Mouse (Mus musculus) kidney, adult 2 months (tissue): ENCODE data around the gene Mcts2. TPM values are rescaled to one million over a fixed set of nuclear protein-coding genes. Genes with fewer than 3 reads are reported as not detected.
A peak's percentile ranks its signal among the peaks of the same experiment; 100 is the strongest.

Experiments used
- DNase-seq: peaks from one replicate; pipeline ENCODE4 v3.0.0; 2021
- H3K27ac ChIP-seq: fragments of 200-500 bp; 2 replicates; pipeline ENCODE4 v1.5.1; 2012; ENCODE audit warnings: low read depth, low read length, control low read depth, inconsistent platforms; ENCODE audit not compliant: insufficient read depth
- H3K27me3 ChIP-seq: fragments of 200-500 bp; replicated peaks from 2 replicates; pipeline ENCODE4 v1.6.1; 2012; ENCODE audit warnings: mild to moderate bottlenecking, moderate library complexity, low read length, inconsistent platforms; ENCODE audit not compliant: control insufficient read depth, insufficient read depth
- H3K36me3 ChIP-seq: fragments of 200-500 bp; 2 replicates; pipeline ENCODE4 v1.6.1; 2012; ENCODE audit warnings: mild to moderate bottlenecking, moderate library complexity, low read length, inconsistent platforms; ENCODE audit not compliant: control insufficient read depth, insufficient read depth
- H3K4me1 ChIP-seq: fragments of 200-500 bp; 2 replicates; pipeline ENCODE4 v1.6.1; 2011; ENCODE audit warnings: low read length; ENCODE audit not compliant: control insufficient read depth, insufficient read depth
- H3K4me3 ChIP-seq: fragments of 200-500 bp; 2 replicates; pipeline ENCODE4 v1.5.1; 2011; ENCODE audit warnings: mild to moderate bottlenecking, low read depth, low read length, control low read depth; ENCODE audit not compliant: insufficient read depth
- CTCF ChIP-seq: fragments of 200-500 bp; conservative IDR thresholded peaks from 2 replicates; pipeline ENCODE4 v1.5.1; 2011; ENCODE audit warnings: low read depth, mild to moderate bottlenecking, control low read depth, low read length, moderate library complexity, mixed read lengths; ENCODE audit not compliant: insufficient read depth, insufficient read length
- POLR2A ChIP-seq: fragments of 200-500 bp; IDR thresholded peaks from one replicate; pipeline ENCODE4 v1.6.1; 2011; ENCODE audit warnings: low read depth, low read length, control low read depth
- WGBS: fragments of 180-500 bp; shearing (Covaris S2); methylation state at CpG from one replicate; pipeline ENCODE4 v1.1.7; 2018; 5-methylcytosine and 5-hydroxymethylcytosine counted together
- polyA plus RNA-seq: library from polyadenylated mRNA; depleted of rRNA; stranded (reverse); fragments of >200 nt; gene quantifications from 2 replicates; pipeline ENCODE4 v1.2.3, GENCODE M21; 2012

The Mcts2 gene
- polyA plus RNA-seq, 1 experiment, result 10.1 TPM

DNA sequence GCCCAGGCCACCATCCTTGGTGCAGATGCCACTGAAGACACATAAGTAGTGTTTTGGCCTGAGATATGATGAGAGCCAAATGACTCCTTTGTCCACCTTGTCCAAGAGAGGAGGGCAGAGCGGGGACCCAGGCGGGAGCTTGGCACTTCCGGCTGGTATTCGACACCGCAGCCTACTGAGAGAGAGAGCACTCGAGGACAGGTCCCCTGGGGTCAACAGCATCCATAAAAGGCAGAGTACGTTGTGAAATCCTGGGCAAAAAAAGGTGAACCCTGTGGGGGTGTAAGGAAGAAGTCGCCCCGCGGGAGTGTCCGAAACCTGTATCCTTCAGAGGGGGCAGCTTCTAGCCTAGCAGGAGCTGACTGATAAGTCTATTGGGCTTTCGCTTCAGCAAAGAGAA is 14.7 kb upstream of the Mcts2 start:
- no peak overlapping the region for H3K27ac ChIP-seq
- WGBS, result 59% methylated on average over 12 of the region's 12 CpGs
- peaks cover 20% of the 10 kb centered on the region for H3K4me1 ChIP-seq
- no peaks in the 10 kb centered on the region for H3K36me3 ChIP-seq
- TF ChIP-seq CTCF (no peak), POLR2A (no peak)
- H3K4me3 ChIP-seq, result no peak overlapping the region
- DNase-seq, result no peak
- H3K27me3 ChIP-seq, result no peaks in the 10 kb centered on the region

DNA sequence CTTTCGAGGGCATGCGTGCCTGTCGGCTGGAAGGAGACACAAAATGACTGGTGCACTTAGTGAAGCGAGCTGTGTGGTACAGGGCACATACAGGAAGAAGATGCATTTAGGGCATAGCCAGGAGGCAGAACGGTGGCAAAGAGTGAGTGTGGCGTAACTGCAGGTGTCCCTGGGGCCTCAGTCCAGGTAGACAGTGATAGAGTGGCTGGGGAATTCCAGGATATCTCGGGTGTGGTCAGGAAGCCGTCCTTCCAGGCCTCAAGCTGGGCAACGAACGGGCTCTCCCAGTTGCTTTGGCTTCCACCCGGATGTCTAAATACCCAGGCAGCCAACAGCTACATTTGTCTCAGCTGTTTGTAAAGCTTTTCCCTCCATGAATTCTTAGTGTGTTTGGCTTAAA is 12.7 kb upstream of the Mcts2 start:
- no peaks in the 10 kb centered on the region for H3K36me3 ChIP-seq
- H3K4me3 ChIP-seq, result no peak overlapping the region
- no peak for DNase-seq
- H3K4me1 ChIP-seq, result peaks cover 28% of the 10 kb centered on the region
- 62% methylated on average over 11 of the region's 11 CpGs for WGBS
- H3K27ac ChIP-seq, result no peak overlapping the region
- TF ChIP-seq CTCF, result no peak
- TF ChIP-seq POLR2A, result no peak
- H3K27me3 ChIP-seq, result no peaks in the 10 kb centered on the region

DNA sequence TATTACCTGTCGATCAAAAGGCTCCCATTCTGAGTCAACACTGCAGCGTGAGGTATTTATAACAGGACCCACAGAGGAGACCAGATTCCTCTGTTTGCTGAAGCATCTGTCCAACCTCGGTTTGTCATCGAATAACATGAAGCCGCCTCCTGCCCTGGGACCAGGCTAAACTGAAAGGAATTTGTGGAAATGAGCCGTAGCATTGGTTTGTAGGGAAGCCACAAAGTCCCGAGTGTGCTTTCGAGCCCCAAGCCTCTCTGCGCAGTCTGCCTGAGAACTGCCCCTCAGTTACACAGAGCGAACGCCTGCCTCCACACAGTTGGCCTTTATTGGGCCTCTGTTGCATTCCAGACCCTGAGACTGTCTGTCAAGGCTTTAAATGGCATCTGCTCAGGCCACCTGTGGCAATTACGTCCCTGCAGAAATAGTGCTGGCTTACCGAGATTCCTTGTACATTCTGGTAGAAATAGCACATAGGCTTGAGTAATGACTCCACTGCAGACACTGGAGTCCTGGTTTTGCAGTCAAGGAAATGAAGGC is 11.5 kb upstream of the Mcts2 start:
- no peaks in the 10 kb centered on the region for H3K27me3 ChIP-seq
- no peak for TF ChIP-seq CTCF
- no peak for TF ChIP-seq POLR2A
- H3K27ac ChIP-seq, result no peak overlapping the region
- no peak overlapping the region for H3K4me3 ChIP-seq
- DNase-seq, result no peak
- H3K4me1 ChIP-seq, result peaks cover 30% of the 10 kb centered on the region
- WGBS, result 72% methylated on average over 13 of the region's 13 CpGs
- no peaks in the 10 kb centered on the region for H3K36me3 ChIP-seq

DNA sequence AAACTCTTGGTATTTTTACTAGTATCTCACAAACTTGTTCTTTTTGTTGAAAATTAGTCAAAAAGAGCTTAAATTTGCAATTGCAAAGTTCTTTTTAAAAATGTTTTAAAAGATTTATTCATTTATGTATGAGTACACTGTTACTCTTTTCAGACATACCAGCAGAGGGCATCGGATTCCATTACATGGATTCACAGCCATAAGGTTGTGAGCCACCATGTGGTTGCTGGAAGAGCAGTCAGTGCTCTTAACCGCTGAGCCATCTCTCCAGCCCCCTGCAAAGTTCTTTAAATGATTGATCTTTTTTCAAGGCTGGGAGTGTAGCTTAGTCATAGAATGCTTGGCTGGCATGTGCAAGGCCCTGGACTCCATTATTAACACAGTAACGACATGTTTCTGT is 8.5 kb upstream of the Mcts2 start:
- Histone ChIP-seq H3K27me3 (no peaks in the 10 kb centered on the region), H3K4me1 (peaks cover 12% of the 10 kb centered on the region; the same call in 1 of the 2 replicates), H3K27ac (0 out of 2 replicates have a peak overlapping the region, but pooled peaks have one; percentile 31), H3K36me3 (peaks cover 4% of the 10 kb centered on the region; the same call in 1 of the 2 replicates), H3K4me3 (no peak overlapping the region)
- WGBS, result 28% methylated on average over 3 of the region's 3 CpGs
- DNase-seq, result peak; percentile 60
- TF ChIP-seq POLR2A, result no peak
- TF ChIP-seq CTCF, result peak; percentile 54

DNA sequence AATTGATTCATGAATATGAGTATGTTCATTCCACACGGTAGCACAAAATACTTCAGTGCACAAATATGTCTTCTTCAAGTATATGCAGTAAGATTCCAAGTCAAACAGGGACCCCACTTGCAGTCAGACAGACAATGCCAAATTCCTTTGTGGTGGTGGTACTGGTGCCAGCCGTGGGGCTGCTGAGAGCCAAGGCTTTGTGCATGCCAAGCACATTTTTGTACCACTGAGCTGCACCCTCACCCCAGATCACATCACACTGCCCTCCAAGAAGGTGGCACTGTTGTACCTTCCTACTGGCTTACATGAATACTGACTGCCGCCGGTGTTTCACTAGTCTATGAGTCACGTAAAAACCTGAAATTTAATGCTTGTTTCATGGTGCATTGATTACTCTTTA is 7.9 kb upstream of the Mcts2 start:
- H3K27me3 ChIP-seq, result no peaks in the 10 kb centered on the region
- peaks cover 4% of the 10 kb centered on the region; the same call in 1 of the 2 replicates for H3K36me3 ChIP-seq
- TF ChIP-seq POLR2A (no peak), CTCF (no peak)
- 50% methylated on average over 5 of the region's 5 CpGs for WGBS
- peaks cover 12% of the 10 kb centered on the region; the same call in 1 of the 2 replicates for H3K4me1 ChIP-seq
- DNase-seq, result peak; percentile 52
- H3K27ac ChIP-seq, result peak overlapping the region; percentile 31; the same call in 1 of the 2 replicates
- no peak overlapping the region for H3K4me3 ChIP-seq

DNA sequence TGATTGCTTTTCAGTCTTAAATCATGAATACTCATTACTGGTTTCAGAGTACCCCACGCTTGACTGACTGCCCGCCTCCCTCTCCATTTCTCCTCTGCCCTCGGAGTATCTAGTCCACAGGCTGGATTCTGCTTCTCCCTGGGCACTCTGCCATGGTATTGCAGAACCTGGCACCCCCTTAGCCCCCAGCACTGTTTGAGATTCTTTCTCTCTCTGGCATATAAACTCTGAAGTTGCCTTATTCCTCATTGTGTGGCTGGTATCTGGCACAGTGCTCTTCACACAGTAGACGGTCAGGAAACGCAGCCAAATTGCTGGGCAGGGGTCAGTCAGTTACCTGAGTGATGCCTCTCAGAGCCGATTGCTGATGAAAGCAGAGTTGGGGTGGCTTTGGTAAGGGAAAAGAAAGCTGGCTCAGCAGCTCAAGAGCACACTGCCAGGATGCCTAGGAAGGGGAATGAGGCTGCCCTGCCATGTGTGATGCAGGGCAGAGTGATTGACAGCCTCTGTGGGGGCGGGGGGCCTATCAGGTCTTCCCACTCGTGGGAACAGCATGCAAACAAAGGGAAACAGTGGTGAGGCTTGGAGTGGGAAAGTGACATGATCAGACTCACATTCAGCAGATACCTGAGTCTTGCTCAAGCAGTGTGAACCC is 7.0 kb upstream of the Mcts2 start:
- WGBS, result 42% methylated on average over 8 of the region's 8 CpGs
- H3K27ac ChIP-seq, result no peak overlapping the region; the same call in 1 of the 2 replicates

DNA sequence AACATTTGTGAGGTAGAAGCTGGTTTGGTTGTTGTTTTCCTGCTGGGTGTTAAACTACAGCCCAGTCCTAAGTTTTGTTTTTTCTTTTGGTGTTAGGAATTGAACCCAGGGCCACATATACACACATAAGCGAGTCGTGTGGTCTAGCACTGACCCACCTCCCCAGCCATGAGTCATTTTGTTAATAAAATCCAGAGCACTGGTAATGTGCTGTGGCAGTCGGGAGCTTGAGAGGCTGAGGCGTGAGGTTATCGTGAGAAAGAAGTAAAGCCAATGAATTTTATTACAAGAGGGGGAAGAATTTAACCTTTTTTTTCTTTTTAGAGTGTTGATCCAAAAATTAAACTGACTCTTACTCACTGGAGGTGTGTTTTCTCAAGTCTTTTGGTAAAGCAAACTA is 3.7 kb upstream of the Mcts2 start:
- no peak overlapping the region for H3K27ac ChIP-seq
- no peak overlapping the region for H3K4me3 ChIP-seq
- peaks cover 12% of the 10 kb centered on the region; the same call in 1 of the 2 replicates for H3K4me1 ChIP-seq
- WGBS, result 74% methylated on average over 5 of the region's 5 CpGs
- DNase-seq, result no peak
- H3K36me3 ChIP-seq, result peaks cover 4% of the 10 kb centered on the region; the same call in 1 of the 2 replicates
- H3K27me3 ChIP-seq, result no peaks in the 10 kb centered on the region
- no peak for TF ChIP-seq POLR2A
- TF ChIP-seq CTCF, result no peak

More for the DNA sequence above, 7.0 kb upstream of the Mcts2 start:
- Histone ChIP-seq H3K4me3 (no peak overlapping the region), H3K4me1 (peaks cover 12% of the 10 kb centered on the region; the same call in 1 of the 2 replicates), H3K27me3 (no peaks in the 10 kb centered on the region), H3K36me3 (peaks cover 4% of the 10 kb centered on the region; the same call in 1 of the 2 replicates)
- peak; percentile 85 for DNase-seq
- no peak for TF ChIP-seq POLR2A
- TF ChIP-seq CTCF, result no peak
